9 mouse cellular contexts compared by ENCODE assay signal in genomic region chr1:62707913-62708860, GRCm38 (mm10). TPM values are rescaled to one million over a fixed set of nuclear protein-coding genes. Genes with fewer than 3 reads are reported as not detected.
A peak's percentile ranks its signal among the peaks of the same experiment; 100 is the strongest.
DNase-seq lines count a peak whose midpoint lies in the region; ATAC-seq lines count a peak whose summit lies in the region.
"Had no signal": no experiment of that assay in that cellular context is flagged by ENCODE, and none has a peak within 500 bp of the region (broad histone marks: within the 10 kb centered on the region; RNA-seq: fewer than 3 reads in every experiment).

No protein-coding gene starts in this region.

- no peaks in the 10 kb centered on the region for H3K9me3 ChIP-seq in heart, embryonic 10.5 days
- no peaks in the 10 kb centered on the region for H3K9me3 ChIP-seq in hindbrain, embryonic 11.5 days (ENCODE audit: control insufficient read depth, low read length)
- H3K9me3 ChIP-seq in midbrain, embryonic 10.5 days (replicated peaks): no peaks in the 10 kb centered on the region
- H3K9me3 ChIP-seq: megakaryocyte, embryonic 14.5 days had no signal

- intact Hi-C loops in left cerebral cortex, postnatal 10 days (cut with DNase I): loop anchor here (5.0 to 10.0 kb wide), 3 partner anchors 224 to 1331 kb away; no protein-coding TSS in a partner anchor

- H3K4me3 ChIP-seq in heart, embryonic 10.5 days: peak overlapping the region; percentile 81
- H3K4me3 ChIP-seq in hindbrain, embryonic 11.5 days (ENCODE audit: low read depth, low read length): peak overlapping the region; percentile 64
- H3K4me3 ChIP-seq in midbrain, embryonic 10.5 days: peak overlapping the region; percentile 64

- peak overlapping the region; percentile 86 for H3K4me2 ChIP-seq in hindbrain, embryonic 11.5 days (replicated peaks; ENCODE audit: low read depth, low read length)

- no peak for DNase-seq in heart, embryonic 10.5 days (ENCODE audit: low spot score)
- no peak for DNase-seq in heart, adult 8-10 months (ENCODE audit: low spot score)
- peak; percentile 92 for DNase-seq in ES-CJ7 (ENCODE audit: low read depth, low spot score)
- peak; percentile 37 for DNase-seq in hindbrain, embryonic 11.5 days (ENCODE audit: low spot score)
- peak; percentile 36 for DNase-seq in midbrain, embryonic 10.5 days (ENCODE audit: low spot score)
- no peak for DNase-seq in urinary bladder, postnatal 10 days (ENCODE audit: low spot score)
- no peak for DNase-seq in left cerebral cortex, postnatal 10 days (ENCODE audit: extremely low spot score in 1 of 2, low spot score in 2 of 2)
- no peak for DNase-seq in urinary bladder, postnatal 25 days (ENCODE audit: low spot score)

- H3K9ac ChIP-seq in hindbrain, embryonic 11.5 days (ENCODE audit: low read depth, low read length): peak overlapping the region; percentile 69; the same call in 1 of the 2 replicates

- 14% methylated on average over 17 of the region's 17 CpGs for WGBS in heart, embryonic 10.5 days
- 7% methylated on average over 17 of the region's 17 CpGs for WGBS in hindbrain, embryonic 11.5 days
- 6% methylated on average over 17 of the region's 17 CpGs for WGBS in midbrain, embryonic 10.5 days

- no peaks in the 10 kb centered on the region for H3K36me3 ChIP-seq in heart, embryonic 10.5 days
- no peaks in the 10 kb centered on the region for H3K36me3 ChIP-seq in hindbrain, embryonic 11.5 days (ENCODE audit: control insufficient read depth, insufficient read depth, low read length)
- no peaks in the 10 kb centered on the region for H3K36me3 ChIP-seq in midbrain, embryonic 10.5 days

- no peak for ATAC-seq in hindbrain, embryonic 11.5 days (ENCODE audit: low FRiP score)

- H3K27ac ChIP-seq in heart, embryonic 10.5 days: no peak overlapping the region; the same call in 1 of the 2 replicates
- no peak overlapping the region for H3K27ac ChIP-seq in hindbrain, embryonic 11.5 days (ENCODE audit: low read depth, low read length)
- H3K27ac ChIP-seq in midbrain, embryonic 10.5 days (replicated peaks): 0 out of 2 replicates have a peak overlapping the region, but pooled peaks have one; percentile 78

- H3K4me1 ChIP-seq in heart, embryonic 10.5 days: peaks cover 46% of the 10 kb centered on the region
- peaks cover 4% of the 10 kb centered on the region; the same call in 1 of the 2 replicates for H3K4me1 ChIP-seq in hindbrain, embryonic 11.5 days (replicated peaks; ENCODE audit: control insufficient read depth, insufficient read depth, low read length)
- H3K4me1 ChIP-seq in midbrain, embryonic 10.5 days: peaks cover 65% of the 10 kb centered on the region

- peaks cover 36% of the 10 kb centered on the region for H3K27me3 ChIP-seq in heart, embryonic 10.5 days (ENCODE audit: insufficient read depth, poor library complexity, severe bottlenecking)
- H3K27me3 ChIP-seq in hindbrain, embryonic 11.5 days (ENCODE audit: control insufficient read depth, insufficient read depth, low read length): peaks cover 20% of the 10 kb centered on the region
- H3K27me3 ChIP-seq in midbrain, embryonic 10.5 days (ENCODE audit: low read depth, poor library complexity, severe bottlenecking): peaks cover 83% of the 10 kb centered on the region

RNA-seq across cellular contexts. Expression of gene Nrp2, which starts 5.1 kb away (rescaled TPM):
- 7.0 and 18.0 TPM in 2 replicates for polyA plus RNA-seq in heart, embryonic 10.5 days (2016; fragmentation: Nextera tagmentation; extraction: Ambion mirVana)
- total RNA-seq in heart, adult 8-10 months (2022): 10 to 100 TPM; 13.2 to 30.0 (median 26.7) TPM
- 22.5 and 29.3 TPM in 2 replicates for polyA plus RNA-seq in hindbrain, embryonic 11.5 days (2014; fragmentation: Nextera tagmentation; extraction: Ambion mirVana)
- 10.7 and 13.2 TPM in 2 replicates for polyA plus RNA-seq in midbrain, embryonic 10.5 days (2016; fragmentation: Nextera tagmentation; extraction: Ambion mirVana)
- total RNA-seq in left cerebral cortex, postnatal 10 days (2021): 10 to 100 TPM; 37.1 to 39.5 TPM

Comparison
In these comparisons a context has a peak if more than half of its experiments do, and no peak if none do; other contexts are left out.
1. DNase-seq: peak in ES-CJ7 (single experiment), hindbrain, embryonic 11.5 days (single experiment) and midbrain, embryonic 10.5 days (single experiment); none in heart, embryonic 10.5 days (single experiment), heart, adult 8-10 months (single experiment), urinary bladder, postnatal 10 days (single experiment), left cerebral cortex, postnatal 10 days (0 of 2) and urinary bladder, postnatal 25 days (single experiment).
2. Peak in every context shown above with its lines, with median percentiles within 50 percentile points of each other: H3K4me3 ChIP-seq.